Mouse (Mus musculus) liver, adult 2 months (tissue): ENCODE data around the gene Syne2.

ENCODE experiments used
- CTCF ChIP-seq: fragments of 200-500 bp; IDR thresholded peaks from 2 replicates; pipeline ENCODE4 v1.5.1; 2011; ENCODE audit warnings: low read depth, low read length, control low read depth
- POLR2A ChIP-seq: fragments of 200-500 bp; IDR thresholded peaks from 2 replicates; pipeline ENCODE4 v1.6.1; 2011; ENCODE audit warnings: low read length, control low read depth; ENCODE audit not compliant: insufficient read depth; ENCODE audit errors: extremely low read depth

DNA sequence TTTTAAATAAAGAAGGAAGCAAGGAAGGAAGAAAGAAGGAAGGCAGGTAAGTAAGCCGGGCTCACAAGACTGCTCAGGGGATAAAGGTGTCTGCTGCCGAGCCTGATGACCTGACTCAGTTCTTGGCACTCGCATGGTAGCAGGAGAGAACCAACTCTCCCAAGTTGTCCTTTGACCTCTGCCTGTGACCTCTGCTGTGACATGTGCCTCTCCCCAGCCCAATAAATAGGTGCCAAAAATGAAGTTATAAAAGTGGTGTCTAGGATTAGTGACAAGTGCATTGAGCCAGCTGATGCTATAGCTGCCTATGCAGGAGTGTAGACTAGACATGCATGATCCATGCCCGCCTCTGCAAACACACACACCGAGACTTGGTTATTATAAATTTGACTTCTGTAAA is 73.3 kb downstream of the Syne2 start:
- no peak for TF ChIP-seq POLR2A
- TF ChIP-seq CTCF: no peak
